Mouse (Mus musculus) kidney, adult 2 months (tissue): Measurements from ENCODE around the gene Eif2b3.

Experiments used
- CTCF ChIP-seq: fragments of 200-500 bp; conservative IDR thresholded peaks from 2 replicates; pipeline ENCODE4 v1.5.1; 2011; ENCODE audit warnings: low read depth, mild to moderate bottlenecking, control low read depth, low read length, moderate library complexity, mixed read lengths; ENCODE audit not compliant: insufficient read depth, insufficient read length
- POLR2A ChIP-seq: fragments of 200-500 bp; IDR thresholded peaks from one replicate; pipeline ENCODE4 v1.6.1; 2011; ENCODE audit warnings: low read depth, low read length, control low read depth

DNA sequence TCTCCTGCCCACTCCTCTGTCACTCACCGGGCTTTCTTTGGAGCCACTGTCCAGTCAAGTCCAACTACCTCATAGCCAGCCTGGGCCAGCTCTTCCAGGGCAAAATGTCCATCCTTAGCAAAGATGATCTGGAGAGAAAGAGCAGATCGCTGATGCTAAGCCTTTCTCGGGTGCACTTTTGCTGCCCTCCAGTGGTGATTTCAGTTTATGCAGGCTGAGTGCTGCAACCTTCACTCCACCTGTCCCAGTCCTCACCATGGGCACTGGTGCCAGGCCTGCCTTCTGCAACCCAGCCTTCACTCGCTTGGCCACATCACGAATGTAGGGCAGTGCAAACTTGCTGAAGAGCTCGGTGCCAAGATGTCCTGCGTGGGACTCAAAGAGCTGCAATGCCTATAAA is 27.8 kb upstream of the Eif2b3 start:
- TF ChIP-seq CTCF = peak; percentile 95
- TF ChIP-seq POLR2A = no peak
